Mouse (Mus musculus): ENCODE results near the gene Gng4. TPM values are rescaled to one million over a fixed set of nuclear protein-coding genes. Genes with fewer than 3 reads are reported as not detected.
"Not testable (repeated sequence)": the region's sequence is repeated elsewhere in the genome, so short reads cannot be mapped to it uniquely, and the experiment has no call there.

Gng4 gene
- 0.89 and 1.1 TPM in 2 replicates for polyA plus RNA-seq (2012; rRNA removed)

DNA sequence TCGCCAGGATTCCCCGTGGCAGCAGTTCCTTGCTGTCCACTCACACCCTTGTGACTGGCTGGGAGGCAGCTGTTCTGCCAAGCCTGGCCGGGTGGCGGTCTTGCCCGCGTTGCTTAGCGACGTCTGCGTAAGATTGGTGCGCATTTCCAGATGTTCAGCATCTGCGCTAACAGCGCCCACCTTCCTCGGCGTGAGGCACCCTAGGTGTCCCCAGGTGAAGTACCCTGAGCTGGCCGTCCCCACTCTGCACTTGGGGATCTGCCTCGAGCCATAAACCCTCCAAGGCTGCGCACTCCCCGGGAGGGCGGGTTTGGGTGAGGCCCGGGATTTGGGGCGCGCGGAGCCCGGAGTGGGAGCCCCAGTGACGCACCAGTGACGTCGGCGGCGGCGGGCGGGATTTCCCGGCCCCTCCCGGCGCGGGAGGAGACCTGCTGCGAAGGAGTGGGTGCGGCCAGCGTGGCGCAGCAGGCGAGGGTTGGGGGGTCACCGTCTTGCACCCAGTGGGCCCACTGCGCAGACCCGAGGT is at the start of gene Gng4:
TSS of gene Gng4 (plus strand) at position 166 of the 526 bp plus-strand sequence.
- peak; percentile 21 for DNase-seq (ENCODE audit: low spot score)

DNA sequence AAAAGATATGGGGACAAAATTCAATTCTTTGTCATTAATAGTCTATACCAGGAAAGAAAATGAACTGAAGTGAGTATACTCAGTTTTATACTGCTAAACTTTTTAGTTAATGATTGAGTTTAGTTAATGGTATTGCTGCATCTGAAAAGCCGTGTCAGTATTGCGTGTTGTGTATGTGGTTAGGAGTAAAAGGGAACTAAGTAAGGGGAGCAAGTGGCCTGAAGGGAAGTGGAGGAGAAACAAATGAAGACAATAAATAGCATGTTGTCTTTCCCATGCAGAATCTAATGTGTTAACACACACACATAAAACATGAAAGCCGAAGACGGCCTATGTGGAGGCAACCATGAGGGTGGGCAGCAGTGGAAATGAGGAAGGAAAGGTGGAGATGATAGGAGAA is 44.6 kb upstream of the Gng4 start:
- no peak for DNase-seq (ENCODE audit: low spot score)

DNA sequence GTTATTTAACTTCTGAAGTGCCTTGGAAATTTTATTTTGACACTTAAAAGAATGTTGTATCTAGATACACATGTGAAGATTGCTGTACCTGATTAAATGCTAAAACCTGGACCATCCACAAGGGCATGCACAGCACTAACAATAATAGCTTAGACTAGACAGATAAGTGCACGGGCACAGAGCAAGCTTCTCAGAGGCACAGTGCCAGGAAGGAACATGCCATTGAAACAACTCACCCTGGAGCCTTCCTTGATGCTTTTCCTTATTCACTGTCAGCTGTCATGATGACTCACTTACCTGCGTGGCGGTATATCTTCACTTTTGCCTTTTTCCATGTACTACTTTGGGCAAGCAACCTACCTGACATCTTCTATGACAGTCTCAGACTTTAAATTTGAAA is 37.9 kb upstream of the Gng4 start:
- no peak for DNase-seq (ENCODE audit: low spot score)

DNA sequence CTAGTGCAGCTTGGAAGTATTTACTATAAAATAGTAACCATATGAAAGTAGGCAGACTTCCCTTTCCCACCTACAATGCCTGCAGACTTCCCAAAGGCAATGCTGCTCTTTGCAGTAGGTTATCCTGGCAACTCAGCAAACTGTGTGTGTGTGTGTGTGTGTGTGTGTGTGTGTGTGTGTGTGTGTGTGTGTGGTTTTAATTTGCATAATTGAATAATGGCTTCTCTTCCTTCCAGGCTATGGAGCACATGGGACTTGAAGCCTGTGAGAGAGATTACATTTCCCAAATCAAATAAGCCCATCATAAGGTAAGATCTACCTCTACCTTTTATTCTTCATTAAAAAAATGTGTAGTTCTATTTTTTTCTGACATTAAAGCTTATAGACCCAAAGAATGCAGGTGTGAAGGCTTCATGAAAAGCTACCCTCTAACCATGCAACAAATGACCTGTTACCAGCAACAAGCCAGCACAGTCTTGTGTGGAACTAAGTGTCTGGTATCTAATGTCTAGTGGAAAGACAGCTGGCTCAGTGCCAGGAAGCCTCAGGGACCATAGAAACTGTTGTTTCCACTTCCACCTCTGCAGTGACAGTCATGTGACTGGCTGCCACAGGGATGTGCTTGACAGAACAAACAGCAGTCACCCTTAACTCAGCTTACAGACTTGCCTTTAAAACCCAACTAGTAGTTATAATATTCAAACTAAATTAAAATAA is 7.9 kb upstream of the Gng4 start:
- DNase-seq (ENCODE audit: low spot score) = no peak

DNA sequence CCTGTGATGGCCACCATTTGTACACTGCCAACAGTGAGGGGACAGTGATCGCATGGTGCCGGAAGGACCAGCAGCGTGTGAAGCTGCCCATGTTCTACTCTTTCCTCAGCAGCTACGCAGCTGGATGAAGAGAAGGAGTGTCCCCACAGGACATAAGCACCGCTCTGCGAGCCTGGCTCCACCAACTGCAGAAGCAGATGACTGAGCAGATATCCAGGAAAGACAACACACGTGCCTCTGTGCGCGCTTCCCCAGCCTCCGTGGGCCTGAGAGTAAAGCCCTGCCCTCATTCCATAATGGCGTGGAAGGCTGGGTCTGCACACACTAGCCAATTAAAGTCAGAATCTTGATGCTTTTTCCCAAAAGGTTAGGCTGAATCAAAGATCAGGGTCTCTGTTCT is 6.8 kb upstream of the Gng4 start:
- DNase-seq (ENCODE audit: low spot score) = no peak

DNA sequence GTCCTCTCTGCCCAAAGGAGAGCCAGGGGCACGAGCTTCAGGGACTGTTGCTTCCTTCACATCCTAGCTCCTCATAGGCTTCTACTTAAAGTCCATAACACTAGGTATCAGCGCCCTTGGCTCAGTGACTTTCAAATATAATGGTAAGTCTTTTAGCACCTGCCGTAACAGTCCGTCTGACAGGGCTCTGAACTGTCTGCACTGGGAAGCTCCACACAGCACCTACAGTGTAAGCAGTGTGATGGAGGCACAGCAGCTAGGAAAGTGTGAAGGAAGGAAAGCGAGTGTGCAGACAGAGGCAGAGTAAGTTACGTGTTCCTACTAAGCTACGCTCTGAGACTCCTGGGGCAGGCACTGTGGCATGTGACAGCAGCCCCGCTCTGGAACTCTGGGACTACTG is 6.2 kb upstream of the Gng4 start:
- DNase-seq (ENCODE audit: low spot score) = no peak

DNA sequence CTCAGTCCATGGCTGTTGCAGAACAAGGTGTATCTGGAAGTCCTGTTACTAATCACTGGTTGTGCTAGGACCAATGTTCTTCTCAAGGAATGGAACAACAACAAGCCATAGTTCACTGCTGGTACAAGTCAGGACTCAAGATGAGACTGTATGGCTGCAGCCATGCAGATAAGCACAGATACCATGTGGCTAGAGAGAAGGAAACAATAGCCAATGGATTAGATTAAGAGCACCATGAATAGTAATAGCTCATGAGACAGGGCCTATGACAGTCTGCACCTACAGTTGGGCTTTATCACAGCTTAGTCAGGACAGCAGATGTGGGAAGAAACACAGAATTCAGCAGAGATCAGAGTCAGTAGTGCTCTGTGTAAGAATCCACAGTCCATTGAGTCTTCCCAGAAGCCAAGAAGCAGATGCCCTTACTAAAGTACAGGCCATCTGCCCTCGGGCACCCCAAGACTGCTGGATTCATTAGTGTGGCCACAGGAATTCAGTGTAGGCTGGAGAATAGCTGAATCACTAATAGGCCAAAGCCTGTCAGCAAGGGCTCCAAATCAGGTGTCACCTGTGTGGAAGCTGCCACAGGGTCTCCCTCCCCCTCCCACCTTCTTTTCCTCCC is 4.9 kb upstream of the Gng4 start:
- DNase-seq (ENCODE audit: low spot score) = no peak

DNA sequence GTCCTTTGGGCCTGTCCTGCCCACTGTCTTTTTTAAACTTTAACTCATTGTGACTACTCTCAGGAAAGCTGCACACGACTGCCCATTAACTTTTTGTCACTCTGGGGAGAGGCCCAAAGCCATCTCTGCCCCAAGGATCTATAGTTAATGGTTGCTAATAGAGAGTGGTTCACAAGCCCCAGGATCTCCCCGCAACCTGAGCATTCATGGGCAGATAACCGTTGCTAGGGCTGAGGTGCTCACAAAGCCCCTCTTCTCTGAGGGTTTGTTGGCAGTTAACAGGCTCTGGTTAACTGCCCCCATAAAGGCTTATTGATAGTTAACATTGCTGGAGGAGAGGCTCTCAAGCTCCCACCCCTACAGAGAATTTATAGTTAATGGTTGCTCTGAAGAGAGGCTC is 3.6 kb upstream of the Gng4 start:
- no peak for DNase-seq (ENCODE audit: low spot score)

DNA sequence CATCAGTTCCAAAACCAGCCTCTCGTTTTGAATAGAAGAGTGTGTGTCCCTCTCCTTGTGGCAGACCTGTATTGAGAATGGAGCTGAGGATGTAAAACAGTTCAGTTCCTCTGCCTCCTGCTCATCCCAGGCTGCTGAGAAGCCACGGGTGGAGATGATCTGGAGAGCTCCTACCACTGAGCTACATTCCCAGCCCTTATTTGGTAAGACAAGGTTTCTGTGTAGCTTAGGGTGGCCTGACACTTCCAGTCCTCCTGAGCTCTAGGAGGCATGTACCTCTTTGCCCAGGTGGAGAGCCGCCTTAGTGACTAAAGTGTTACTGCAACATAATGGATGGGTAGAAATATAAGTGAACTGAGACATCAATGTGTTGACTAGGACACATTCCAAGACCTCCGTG is 2.8 kb upstream of the Gng4 start:
- no peak for DNase-seq (ENCODE audit: low spot score)

DNA sequence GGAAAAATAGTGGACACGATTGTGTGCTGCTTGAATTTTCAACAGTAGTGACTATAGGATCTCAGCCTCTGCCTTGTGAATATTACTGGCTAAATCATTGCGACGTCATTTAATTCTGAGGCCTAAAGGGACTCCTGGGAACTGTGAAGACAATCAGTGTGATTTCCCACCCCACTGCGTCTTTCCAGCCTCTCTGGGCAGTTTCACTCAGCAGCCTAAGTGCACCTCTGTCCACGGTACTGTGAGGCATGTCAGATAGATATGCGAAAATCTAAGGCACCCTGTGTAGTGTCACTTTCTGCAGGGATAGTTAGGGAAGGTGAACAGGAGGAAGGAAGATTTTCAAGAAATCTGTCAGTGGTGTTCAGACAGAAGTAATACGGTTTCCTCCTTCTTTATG is 563 bp upstream of the Gng4 start:
- DNase-seq (ENCODE audit: low spot score) = no peak

DNA sequence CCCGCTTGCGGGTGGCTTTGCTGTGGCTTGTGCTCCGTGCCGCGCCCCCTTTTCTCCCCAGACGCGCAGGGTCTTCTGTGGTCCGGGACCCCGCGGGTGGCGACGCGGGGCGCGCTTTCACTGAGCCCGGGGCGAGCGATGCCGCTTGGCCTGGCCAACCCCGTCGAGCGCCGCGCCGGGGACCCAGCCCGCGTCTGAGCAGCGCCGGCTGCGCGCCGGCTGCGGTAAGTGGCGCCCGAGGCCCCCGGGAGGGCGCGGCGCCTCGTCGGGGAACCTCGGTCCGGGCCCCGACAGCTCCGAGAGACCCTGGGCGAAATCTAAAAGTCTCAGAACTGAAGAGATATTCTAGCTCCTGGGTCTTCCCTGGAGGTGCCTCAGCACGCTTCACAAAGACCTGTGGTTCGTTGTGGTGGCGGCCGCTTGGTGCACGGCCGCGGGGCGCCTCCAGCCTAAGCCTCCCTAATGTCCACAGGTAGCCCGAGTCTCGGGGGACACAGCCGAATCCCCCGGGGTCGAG is 619 bp downstream of the Gng4 start:
- no peak for DNase-seq (ENCODE audit: low spot score)

DNA sequence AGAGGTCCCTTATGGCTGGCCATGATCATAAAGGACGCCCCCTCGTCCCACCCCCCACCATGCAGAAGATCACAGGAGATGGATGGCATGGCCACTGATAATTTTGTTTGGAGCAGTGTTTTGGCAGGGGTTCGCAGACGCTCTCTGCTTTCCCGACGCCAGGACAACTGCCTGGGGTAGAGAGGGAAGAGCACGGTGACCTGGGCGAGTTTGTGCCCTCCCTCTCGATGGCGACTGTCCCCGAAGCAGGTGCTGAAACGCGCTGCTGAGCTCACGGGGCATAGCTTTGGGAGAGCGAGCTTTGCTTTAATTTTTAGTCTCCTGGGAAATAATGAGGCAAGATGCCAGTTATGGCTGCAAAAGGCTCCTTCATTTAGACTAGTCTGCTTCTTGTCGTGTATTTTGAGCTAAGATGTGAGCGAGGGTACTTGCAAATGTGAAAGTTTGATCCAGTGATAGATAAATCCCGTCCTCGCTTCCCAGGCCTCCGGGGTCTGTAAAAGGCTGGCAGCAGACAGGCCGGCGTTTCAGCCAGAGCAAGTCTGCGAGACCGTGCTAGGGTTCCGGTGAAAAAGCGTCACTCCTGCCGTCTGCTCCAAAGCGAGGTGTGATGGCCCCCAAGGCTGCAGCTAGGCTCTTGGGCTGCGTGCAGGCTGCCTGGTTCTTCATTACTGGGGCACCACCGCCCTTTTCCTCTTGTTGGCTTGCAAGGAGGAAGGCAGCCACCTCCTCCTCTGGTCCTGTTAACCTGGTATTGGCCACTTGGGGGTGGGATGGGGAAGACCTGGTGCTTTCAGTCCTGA is 1.3 kb downstream of the Gng4 start:
- no peak for DNase-seq (ENCODE audit: low spot score)

DNA sequence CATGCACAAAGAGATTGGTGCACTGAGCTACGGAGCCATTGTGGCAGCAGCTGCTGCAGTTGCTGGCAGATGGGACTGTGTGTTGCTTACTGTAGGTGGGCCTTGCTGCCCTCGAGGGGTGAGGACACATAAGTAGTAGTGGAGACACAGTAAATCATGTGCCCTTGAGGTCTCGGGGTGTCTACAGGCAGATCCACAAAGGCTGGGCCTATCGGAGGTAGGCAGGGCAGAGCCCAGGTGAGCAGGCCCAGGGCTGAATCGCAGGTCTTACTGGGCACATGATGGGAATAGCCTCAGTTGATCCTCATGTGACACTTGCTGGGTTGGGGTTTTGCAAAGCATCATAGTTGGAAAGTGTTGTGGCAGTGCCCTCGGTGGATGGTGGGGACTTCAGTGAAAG is 3.1 kb downstream of the Gng4 start:
- DNase-seq (ENCODE audit: low spot score) = no peak

DNA sequence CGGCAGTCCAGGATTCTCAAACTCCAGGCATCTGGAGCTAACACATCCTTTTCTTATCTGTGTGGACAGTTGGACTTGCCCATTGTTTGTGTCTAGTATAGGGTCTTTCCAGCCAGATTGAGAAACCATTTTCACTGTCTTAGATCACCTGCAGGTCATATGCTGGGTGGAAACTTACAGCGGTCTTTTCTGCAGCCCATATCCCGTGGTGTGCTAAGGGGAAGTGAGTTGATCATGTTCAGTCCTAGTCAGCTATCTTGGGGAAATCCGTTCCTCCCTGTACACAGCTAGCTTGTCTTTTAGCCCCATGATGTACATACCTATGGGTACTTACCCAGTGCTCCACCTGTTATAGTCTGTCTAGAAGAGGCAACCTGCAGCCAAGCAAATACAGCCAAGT is 4.2 kb downstream of the Gng4 start:
- DNase-seq (ENCODE audit: low spot score) = no peak

DNA sequence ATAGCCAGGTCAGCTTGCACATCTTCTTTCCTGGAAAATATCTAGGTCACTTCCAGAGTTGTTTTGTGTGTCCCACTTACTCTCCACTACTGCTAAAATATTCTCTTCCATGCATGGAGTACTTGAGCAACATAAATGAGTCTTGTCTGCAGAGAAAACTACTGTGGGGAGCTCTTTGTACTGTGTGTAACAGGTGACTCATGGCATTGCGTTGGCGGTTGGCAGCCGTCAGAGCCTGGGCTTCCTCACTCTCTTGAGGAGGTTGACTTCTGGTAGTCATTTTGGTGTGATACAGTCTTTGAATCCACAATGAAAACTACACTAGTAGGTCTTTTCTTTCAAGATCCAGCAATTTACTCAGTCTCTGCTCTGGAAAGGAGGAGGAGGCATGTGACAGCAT is 8.1 kb downstream of the Gng4 start:
- DNase-seq (ENCODE audit: low spot score) = no peak

DNA sequence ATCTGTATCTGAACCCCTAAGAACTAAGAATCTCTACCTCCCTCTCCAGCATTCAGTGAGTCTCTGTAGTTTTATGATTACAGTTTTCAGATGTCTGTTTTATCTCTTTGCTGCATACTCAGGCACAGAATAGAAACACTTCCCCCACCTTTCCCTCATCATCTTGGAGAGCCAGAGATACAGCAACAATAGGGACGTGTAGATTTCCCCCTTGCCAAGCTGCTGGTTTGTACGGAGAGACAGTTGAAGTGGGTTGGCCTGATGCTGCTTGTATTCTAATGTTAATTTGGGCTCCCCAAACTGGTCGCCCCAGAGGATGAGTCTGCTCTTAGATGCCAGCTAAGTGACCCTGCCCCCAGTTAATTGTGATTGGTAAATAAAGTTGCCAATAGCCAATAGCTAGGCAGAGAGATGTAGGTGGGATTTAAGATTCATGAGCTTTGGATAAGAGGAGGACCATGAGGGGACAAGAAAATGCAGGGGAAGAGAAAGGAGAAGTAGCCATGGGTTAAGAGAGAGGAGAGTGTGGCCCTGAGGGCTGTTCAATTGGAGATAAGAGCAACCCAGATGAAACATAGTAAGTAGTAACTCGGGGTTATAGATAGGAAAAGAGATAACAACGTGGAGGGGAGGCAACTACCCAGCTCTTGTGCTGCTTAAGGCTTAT is 11.4 kb downstream of the Gng4 start:
- no peak for DNase-seq (ENCODE audit: low spot score)

DNA sequence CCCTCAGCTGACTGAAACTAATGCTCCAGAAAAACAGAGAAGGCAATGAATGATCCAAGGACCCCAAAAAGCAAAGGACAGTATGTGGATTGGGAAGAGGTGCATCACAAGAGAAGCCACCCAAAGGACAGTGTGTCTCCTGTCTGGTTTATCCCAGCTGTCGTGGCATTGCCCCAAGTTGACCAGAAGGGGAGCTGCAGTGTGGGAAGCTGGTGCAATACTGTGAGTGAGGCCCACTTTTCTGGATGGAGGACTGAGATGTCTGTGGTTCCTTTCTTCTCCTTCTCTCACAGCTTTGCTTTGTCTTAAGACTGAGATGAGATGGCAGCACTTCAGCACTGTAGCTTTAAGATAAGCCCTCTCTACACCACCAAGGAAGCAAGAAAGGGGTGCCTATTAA is 12.2 kb downstream of the Gng4 start:
- DNase-seq (ENCODE audit: low spot score) = no peak

DNA sequence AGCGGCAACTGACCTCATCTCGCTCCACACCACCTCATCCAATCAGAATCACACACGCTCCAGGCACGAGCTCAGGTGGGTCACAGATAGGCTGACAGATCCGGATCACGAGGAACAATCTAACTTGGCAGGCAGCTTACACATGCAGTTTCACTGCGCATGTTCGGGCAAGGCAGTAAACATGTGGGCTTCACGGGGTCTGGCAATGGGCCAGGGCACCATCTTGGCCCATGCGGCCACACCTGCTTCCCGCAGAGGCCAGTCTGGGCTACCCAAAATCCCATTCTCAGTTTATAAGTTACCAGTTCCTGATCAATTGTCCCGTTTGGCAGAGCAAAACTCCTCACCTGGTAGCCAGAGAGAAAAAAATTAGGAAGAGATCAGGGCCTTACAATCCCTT is 14.0 kb downstream of the Gng4 start:
- not testable (repeated sequence) for DNase-seq (ENCODE audit: low spot score)

DNA sequence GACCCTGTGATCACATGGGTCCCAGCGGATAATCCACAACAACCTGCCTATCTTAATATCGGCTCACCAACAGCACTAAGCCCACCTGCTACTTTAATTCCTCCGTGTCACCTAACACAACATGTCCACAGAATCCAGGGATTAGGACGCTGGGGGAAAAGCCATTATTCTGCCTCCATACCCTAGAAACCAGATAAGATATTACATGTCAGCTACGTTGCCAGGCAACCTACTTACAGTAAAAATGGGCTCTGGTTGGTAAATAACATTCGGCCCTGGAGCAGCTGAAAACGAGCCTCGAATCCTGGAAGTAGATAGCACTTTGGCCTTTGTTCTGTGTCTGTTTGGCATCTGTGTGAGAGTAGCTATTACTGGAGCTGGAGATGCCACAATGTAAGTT is 14.9 kb downstream of the Gng4 start:
- no peak for DNase-seq (ENCODE audit: low spot score)

DNA sequence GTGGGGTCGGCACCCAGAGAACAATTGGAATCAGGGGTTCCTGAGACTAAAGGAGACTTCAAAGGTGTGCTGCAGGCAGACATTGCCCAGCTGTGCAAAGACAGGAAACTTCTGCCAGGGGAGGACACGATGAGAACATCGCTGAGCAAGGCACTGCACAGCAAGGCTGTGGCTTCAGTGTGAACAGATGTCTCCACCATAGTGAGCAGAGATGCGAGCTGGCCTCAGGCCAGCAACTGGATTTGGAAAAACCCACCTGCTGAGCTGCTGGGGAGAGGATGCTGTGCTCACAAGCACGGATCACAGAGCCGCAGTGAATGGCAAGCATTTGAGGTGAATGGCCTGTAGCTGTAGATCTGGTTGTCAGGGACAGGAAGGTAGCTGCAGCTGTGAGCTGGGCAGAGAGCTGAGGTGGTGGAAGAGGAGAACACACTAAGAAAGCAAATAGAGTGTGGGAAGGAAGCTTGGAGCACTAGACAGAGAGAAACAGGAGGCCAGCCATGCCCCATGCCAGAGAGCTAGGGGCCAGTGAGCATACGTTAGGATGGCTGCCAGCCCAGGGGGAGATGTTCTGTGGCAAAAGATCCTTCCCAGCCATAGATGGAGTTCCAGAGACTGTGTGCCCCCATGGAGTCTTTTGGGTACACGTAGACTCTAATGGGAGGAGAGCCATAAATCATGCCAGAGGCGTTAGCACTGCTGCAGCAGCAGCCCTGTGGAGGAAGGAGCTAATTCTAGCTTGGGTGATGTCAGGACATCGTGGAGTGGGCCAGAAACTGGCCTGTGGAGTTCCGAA is 24.7 kb downstream of the Gng4 start:
- no peak for DNase-seq (ENCODE audit: low spot score)

DNA sequence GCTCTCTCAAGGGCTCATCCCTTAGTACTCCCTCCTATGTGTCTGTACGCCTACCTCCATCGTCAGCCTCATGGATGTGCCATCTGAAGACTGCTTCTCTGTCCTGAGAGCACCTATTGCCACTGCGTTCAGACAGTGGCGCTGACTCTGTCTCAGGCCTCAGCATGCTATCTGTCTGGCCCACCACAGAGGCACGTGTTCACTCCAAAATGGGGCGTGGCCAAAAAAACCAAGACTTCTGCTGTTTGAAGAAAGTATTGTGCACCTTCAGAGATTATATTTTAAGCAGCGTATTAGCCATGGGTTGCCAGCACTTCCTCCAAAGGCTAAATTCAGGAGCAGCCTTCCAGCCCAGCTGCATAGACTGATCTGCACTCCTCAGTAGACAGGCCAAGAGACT is 27.0 kb downstream of the Gng4 start:
- no peak for DNase-seq (ENCODE audit: low spot score)

All from urinary bladder, adult 2 months (tissue).